Mouse (Mus musculus) forebrain, embryonic 10.5 days (tissue): ENCODE measurements around the gene Gsta4. TPM values are rescaled to one million over a fixed set of nuclear protein-coding genes. Genes with fewer than 3 reads are reported as not detected.
"Not testable (repeated sequence)": the region's sequence is repeated elsewhere in the genome, so short reads cannot be mapped to it uniquely, and the experiment has no call there.

Experiments used
- DNase-seq: peaks from one replicate; pipeline ENCODE4 v3.0.0-alpha.2; 2017; ENCODE audit warnings: low spot score; ENCODE audit errors: extremely low spot score
- H3K27ac ChIP-seq: fragments of 300-500 bp; sonication (generic); 2 replicates; pipeline ENCODE4 v1.5.1; 2016; ENCODE audit warnings: mild to moderate bottlenecking
- H3K27me3 ChIP-seq: fragments of 300-500 bp; sonication (generic); 2 replicates; pipeline ENCODE4 v1.6.1; 2016; ENCODE audit warnings: mild to moderate bottlenecking; ENCODE audit not compliant: poor library complexity, severe bottlenecking
- H3K36me3 ChIP-seq: fragments of 300-500 bp; sonication (generic); replicated peaks from 2 replicates; pipeline ENCODE4 v1.6.1; 2016; ENCODE audit warnings: mild to moderate bottlenecking, moderate library complexity
- H3K4me1 ChIP-seq: fragments of 300-500 bp; sonication (generic); 2 replicates; pipeline ENCODE4 v1.6.1; 2016
- H3K4me3 ChIP-seq: fragments of 300-500 bp; sonication (generic); 2 replicates; pipeline ENCODE4 v1.5.1; 2016; ENCODE audit warnings: mild to moderate bottlenecking, moderate library complexity
- H3K9me3 ChIP-seq: fragments of 300-500 bp; sonication (generic); 2 replicates; pipeline ENCODE4 v1.6.1; 2016; ENCODE audit warnings: mild to moderate bottlenecking, moderate library complexity
- WGBS: fragments of 180-500 bp; shearing (Covaris S2); methylation state at CpG from one replicate; pipeline ENCODE4 v1.1.7; 2016; 5-methylcytosine and 5-hydroxymethylcytosine counted together
- polyA plus RNA-seq: library from polyadenylated mRNA; unstranded; fragments of >200 nt; fragmentation: Nextera tagmentation; extraction: Ambion mirVana; gene quantifications from 2 replicates; pipeline ENCODE4 v1.2.1, GENCODE M21; 2016

The Gsta4 gene
- 103 and 112 TPM in 2 replicates for polyA plus RNA-seq

GRCm38 (mm10) chr9:78182474-78182873 lies at the start of gene Gsta4:
Gene Gsta4 (plus strand): TSS chr9:78182774.
- H3K4me3 ChIP-seq, H3K27ac ChIP-seq, H3K27me3 ChIP-seq, H3K36me3 ChIP-seq, DNase-seq, H3K4me1 ChIP-seq, H3K9me3 ChIP-seq: not testable (repeated sequence)
- 96% methylated on average over 4 of the region's 7 CpGs for WGBS

- Histone ChIP-seq H3K27ac (no peak overlapping the region), H3K27me3 (no peaks in the 10 kb centered on the region), H3K9me3 (no peaks in the 10 kb centered on the region), H3K36me3 (peaks cover 96% of the 10 kb centered on the region), H3K4me1 (peaks cover 5% of the 10 kb centered on the region), H3K4me3 (no peak overlapping the region)
- no peak for DNase-seq
- 73% methylated on average over 7 of the region's 7 CpGs for WGBS
These were observed 46.9 kb upstream of the Gsta4 start for GRCm38 (mm10) chr9:78135658-78136057.

- Histone ChIP-seq H3K36me3 (peaks cover 96% of the 10 kb centered on the region), H3K4me3 (no peak overlapping the region)
- WGBS = 93% methylated on average over 9 of the region's 9 CpGs
These were observed 44.4 kb upstream of the Gsta4 start for GRCm38 (mm10) chr9:78138044-78138676.

GRCm38 (mm10) chr9:78139463-78139862 lies 43.1 kb upstream of the Gsta4 start:
- Histone ChIP-seq H3K27ac (no peak overlapping the region), H3K4me3 (no peak overlapping the region), H3K9me3 (peaks cover 10% of the 10 kb centered on the region), H3K4me1 (peaks cover 5% of the 10 kb centered on the region), H3K36me3 (peaks cover 95% of the 10 kb centered on the region), H3K27me3 (no peaks in the 10 kb centered on the region)
- DNase-seq = no peak
- WGBS = 90% methylated on average over 4 of the region's 4 CpGs

More at GRCm38 (mm10) chr9:78138044-78138676, 44.4 kb upstream of the Gsta4 start:
- H3K27ac ChIP-seq = no peak overlapping the region
- no peaks in the 10 kb centered on the region for H3K27me3 ChIP-seq
- H3K4me1 ChIP-seq = peaks cover 5% of the 10 kb centered on the region
- peaks cover 10% of the 10 kb centered on the region for H3K9me3 ChIP-seq
- DNase-seq = no peak

- H3K27ac ChIP-seq = no peak overlapping the region
- H3K4me3 ChIP-seq = no peak overlapping the region
- DNase-seq = no peak
- no peaks in the 10 kb centered on the region for H3K27me3 ChIP-seq
- H3K9me3 ChIP-seq = peaks cover 10% of the 10 kb centered on the region
- 80% methylated on average over 4 of the region's 4 CpGs for WGBS
- H3K4me1 ChIP-seq = no peaks in the 10 kb centered on the region
- H3K36me3 ChIP-seq = peaks cover 94% of the 10 kb centered on the region
These were observed 36.5 kb upstream of the Gsta4 start for GRCm38 (mm10) chr9:78146099-78146498.

GRCm38 (mm10) chr9:78146627-78147026 lies 35.9 kb upstream of the Gsta4 start:
- Histone ChIP-seq H3K27ac (no peak overlapping the region), H3K27me3 (no peaks in the 10 kb centered on the region), H3K4me3 (no peak overlapping the region), H3K36me3 (peaks cover 94% of the 10 kb centered on the region), H3K9me3 (peaks cover 9% of the 10 kb centered on the region), H3K4me1 (no peaks in the 10 kb centered on the region)
- no peak for DNase-seq
- 80% methylated on average over 6 of the region's 6 CpGs for WGBS

GRCm38 (mm10) chr9:78148149-78148548 lies 34.4 kb upstream of the Gsta4 start:
- DNase-seq = no peak
- no peaks in the 10 kb centered on the region for H3K27me3 ChIP-seq
- H3K9me3 ChIP-seq = no peaks in the 10 kb centered on the region
- 94% methylated on average over 6 of the region's 6 CpGs for WGBS
- H3K27ac ChIP-seq = no peak overlapping the region
- peaks cover 92% of the 10 kb centered on the region for H3K36me3 ChIP-seq
- H3K4me3 ChIP-seq = no peak overlapping the region
- no peaks in the 10 kb centered on the region for H3K4me1 ChIP-seq

- not testable (repeated sequence) for H3K4me1 ChIP-seq, H3K9me3 ChIP-seq, H3K4me3 ChIP-seq, H3K27ac ChIP-seq, DNase-seq, H3K27me3 ChIP-seq
- H3K36me3 ChIP-seq = peaks cover 93% of the 10 kb centered on the region
- 85% methylated on average over 2 of the region's 2 CpGs for WGBS
These were observed 32.8 kb upstream of the Gsta4 start for GRCm38 (mm10) chr9:78149770-78150169.

- no peak overlapping the region for H3K27ac ChIP-seq
- H3K4me3 ChIP-seq = no peak overlapping the region
- no peaks in the 10 kb centered on the region for H3K4me1 ChIP-seq
- no peak for DNase-seq
- H3K9me3 ChIP-seq = no peaks in the 10 kb centered on the region
- 88% methylated on average over 11 of the region's 11 CpGs for WGBS
- H3K27me3 ChIP-seq = no peaks in the 10 kb centered on the region
- peaks cover 98% of the 10 kb centered on the region for H3K36me3 ChIP-seq
These were observed 28.2 kb upstream of the Gsta4 start for GRCm38 (mm10) chr9:78154211-78154977.

GRCm38 (mm10) chr9:78157221-78157620 lies 25.4 kb upstream of the Gsta4 start:
- WGBS = 90% methylated on average over 1 of the region's 1 CpGs
- H3K36me3 ChIP-seq = peaks cover 98% of the 10 kb centered on the region
- no peaks in the 10 kb centered on the region for H3K27me3 ChIP-seq
- H3K4me1 ChIP-seq = no peaks in the 10 kb centered on the region
- no peak overlapping the region for H3K4me3 ChIP-seq
- H3K27ac ChIP-seq = no peak overlapping the region
- no peak for DNase-seq
- H3K9me3 ChIP-seq = no peaks in the 10 kb centered on the region

- no peak for DNase-seq
- Histone ChIP-seq H3K27ac (no peak overlapping the region), H3K27me3 (no peaks in the 10 kb centered on the region), H3K4me1 (no peaks in the 10 kb centered on the region), H3K4me3 (no peak overlapping the region), H3K9me3 (no peaks in the 10 kb centered on the region), H3K36me3 (peaks cover 99% of the 10 kb centered on the region)
- WGBS = 85% methylated on average over 10 of the region's 10 CpGs
These were observed 19.3 kb upstream of the Gsta4 start for GRCm38 (mm10) chr9:78163291-78163690.

GRCm38 (mm10) chr9:78164741-78165140 lies 17.8 kb upstream of the Gsta4 start:
- H3K4me3 ChIP-seq = no peak overlapping the region
- 96% methylated on average over 3 of the region's 3 CpGs for WGBS
- peaks cover 99% of the 10 kb centered on the region for H3K36me3 ChIP-seq

GRCm38 (mm10) chr9:78165454-78165853 lies 17.1 kb upstream of the Gsta4 start:
- H3K9me3 ChIP-seq = no peaks in the 10 kb centered on the region
- WGBS = 95% methylated on average over 6 of the region's 6 CpGs
- H3K4me3 ChIP-seq = no peak overlapping the region
- H3K27ac ChIP-seq = no peak overlapping the region
- H3K36me3 ChIP-seq = peaks cover 98% of the 10 kb centered on the region
- H3K4me1 ChIP-seq = no peaks in the 10 kb centered on the region
- H3K27me3 ChIP-seq = no peaks in the 10 kb centered on the region
- no peak for DNase-seq

More at GRCm38 (mm10) chr9:78164741-78165140, 17.8 kb upstream of the Gsta4 start:
- DNase-seq = no peak
- Histone ChIP-seq H3K4me1 (no peaks in the 10 kb centered on the region), H3K27ac (no peak overlapping the region), H3K9me3 (no peaks in the 10 kb centered on the region), H3K27me3 (no peaks in the 10 kb centered on the region)
